Mouse (Mus musculus) layer of hippocampus, adult 18-20 months (tissue): ENCODE data around the gene H2-DMb2. TPM values are rescaled to one million over a fixed set of nuclear protein-coding genes. Genes with fewer than 3 reads are reported as not detected.

Experiments
- DNase-seq, 2 experiments: peaks; one replicate each; pipeline ENCODE4 v3.0.0; 2022; ENCODE audit warnings: low spot score in 2 of 2
- long read RNA-seq: library from polyadenylated mRNA; stranded (forward); transcript quantifications from one replicate; pipeline ENCODE4 v2.0.0, GENCODE M21; 2021
- total RNA-seq, 2 experiments: library from RNA; stranded (reverse); gene quantifications; 2 replicates each; pipeline ENCODE4 v1.2.3; 2021

Gene H2-DMb2
- total RNA-seq: 1 to 10 TPM; 1.3 to 1.6 TPM
- long read RNA-seq: 0 reads

GRCm38 (mm10) chr17:34143033-34143432, at the start of gene H2-DMb2:
Gene H2-DMb2, plus strand, starts transcription at chr17:34143307.
- no peak for DNase-seq

DNA sequence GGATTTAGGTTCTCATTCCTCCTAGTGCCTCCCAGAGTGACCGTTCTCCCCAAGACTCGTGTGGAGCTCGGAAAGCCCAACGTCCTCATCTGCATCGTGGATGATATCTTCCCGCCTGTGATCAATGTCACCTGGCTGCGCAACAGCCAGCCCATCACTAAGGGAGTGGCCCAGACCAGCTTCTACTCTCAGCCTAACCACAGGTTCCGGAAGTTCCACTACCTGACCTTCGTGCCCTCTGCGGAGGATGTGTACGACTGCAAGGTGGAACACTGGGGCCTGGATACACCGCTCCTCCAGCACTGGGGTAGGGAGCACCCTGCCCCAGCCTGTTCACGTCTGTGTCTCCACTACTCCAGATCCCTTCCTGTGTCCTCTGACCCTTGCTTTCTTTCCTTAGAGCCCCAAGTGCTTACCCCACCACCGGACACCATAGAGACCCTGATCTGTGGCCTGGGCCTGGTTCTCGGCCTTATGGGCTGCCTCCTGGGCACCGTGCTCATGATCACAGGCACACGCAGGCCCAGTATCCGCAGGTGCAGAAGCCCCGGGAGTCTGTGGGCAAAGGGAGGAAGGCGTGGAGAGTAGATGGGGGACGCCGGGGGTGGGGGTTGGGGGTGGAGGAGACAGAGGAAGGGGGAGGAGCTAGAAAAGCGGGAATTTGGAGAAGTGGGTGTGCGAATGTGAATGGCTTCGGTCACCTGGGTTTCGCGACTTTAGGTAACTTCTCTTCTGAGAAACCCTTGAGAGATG, 48.6 kb upstream of the H2-DMb2 start:
- DNase-seq: no peak

GRCm38 (mm10) chr17:34096497-34097010, 46.6 kb upstream of the H2-DMb2 start:
- no peak for DNase-seq

GRCm38 (mm10) chr17:34097272-34097671, 45.8 kb upstream of the H2-DMb2 start:
- DNase-seq: no peak

DNA sequence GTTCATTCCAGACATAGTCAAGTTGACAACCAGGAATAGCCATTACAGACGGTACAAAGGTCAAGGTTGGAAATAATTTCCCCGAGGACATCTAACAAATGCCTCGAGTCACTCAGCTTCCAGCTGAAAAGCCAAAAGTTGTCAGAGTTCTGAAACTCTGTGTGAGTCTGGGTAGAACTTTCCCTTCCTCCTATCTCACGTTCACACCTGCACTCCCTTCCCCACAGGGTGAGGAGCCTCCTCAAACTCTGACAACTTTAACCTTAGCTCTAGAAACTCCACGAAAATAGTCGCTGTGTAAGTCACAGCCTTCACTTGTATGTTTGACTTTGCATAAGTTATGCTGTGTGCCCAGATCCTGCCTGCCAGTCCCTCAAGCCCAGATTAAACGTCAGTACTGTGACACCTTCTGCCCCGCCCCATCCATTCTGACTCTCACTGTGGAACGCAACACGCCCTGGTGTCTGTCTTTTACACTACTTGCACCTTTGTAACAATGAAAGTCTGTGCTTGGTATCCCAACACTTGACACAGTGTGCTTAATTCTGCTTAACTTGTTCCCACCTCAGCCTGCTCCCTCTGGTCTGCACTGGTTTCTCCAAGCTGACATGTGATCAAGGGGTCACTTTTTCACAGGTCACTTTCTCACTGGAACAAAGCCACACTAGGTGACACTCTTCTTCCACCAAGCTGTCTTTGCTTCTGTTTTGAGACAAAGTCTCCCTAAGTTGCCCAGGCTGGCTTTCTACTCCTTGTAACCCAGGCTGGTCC, 44.2 kb upstream of the H2-DMb2 start:
- DNase-seq: no peak

GRCm38 (mm10) chr17:34099531-34099930, 43.6 kb upstream of the H2-DMb2 start:
- DNase-seq: no peak

GRCm38 (mm10) chr17:34101185-34101584, 41.9 kb upstream of the H2-DMb2 start:
- no peak for DNase-seq

GRCm38 (mm10) chr17:34101604-34102032, 41.5 kb upstream of the H2-DMb2 start:
- peak; percentile 77 to 95 for DNase-seq

GRCm38 (mm10) chr17:34102831-34103230, 40.3 kb upstream of the H2-DMb2 start:
- no peak for DNase-seq

- DNase-seq: no peak
Observed at GRCm38 (mm10) chr17:34104804-34105203, 38.3 kb upstream of the H2-DMb2 start.

DNA sequence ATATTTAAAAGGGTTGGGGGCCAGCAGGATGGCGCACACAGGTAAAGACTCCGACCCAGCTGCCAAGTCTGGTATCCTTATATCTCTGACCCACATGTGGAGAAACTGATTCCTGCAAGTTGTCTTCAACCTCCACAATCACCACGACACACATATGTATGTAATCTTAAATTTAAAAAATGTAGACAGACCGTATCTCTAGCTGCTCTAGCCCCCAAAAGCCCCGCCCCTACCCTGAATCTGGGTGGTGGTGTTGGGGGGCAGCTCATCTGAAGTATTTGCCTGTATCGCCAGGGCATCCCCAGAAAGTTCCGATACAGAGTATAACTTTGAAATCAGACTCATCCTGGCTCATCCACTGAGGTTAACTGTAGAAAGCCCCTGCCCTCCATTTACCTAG, 36.6 kb upstream of the H2-DMb2 start:
- DNase-seq: no peak

DNA sequence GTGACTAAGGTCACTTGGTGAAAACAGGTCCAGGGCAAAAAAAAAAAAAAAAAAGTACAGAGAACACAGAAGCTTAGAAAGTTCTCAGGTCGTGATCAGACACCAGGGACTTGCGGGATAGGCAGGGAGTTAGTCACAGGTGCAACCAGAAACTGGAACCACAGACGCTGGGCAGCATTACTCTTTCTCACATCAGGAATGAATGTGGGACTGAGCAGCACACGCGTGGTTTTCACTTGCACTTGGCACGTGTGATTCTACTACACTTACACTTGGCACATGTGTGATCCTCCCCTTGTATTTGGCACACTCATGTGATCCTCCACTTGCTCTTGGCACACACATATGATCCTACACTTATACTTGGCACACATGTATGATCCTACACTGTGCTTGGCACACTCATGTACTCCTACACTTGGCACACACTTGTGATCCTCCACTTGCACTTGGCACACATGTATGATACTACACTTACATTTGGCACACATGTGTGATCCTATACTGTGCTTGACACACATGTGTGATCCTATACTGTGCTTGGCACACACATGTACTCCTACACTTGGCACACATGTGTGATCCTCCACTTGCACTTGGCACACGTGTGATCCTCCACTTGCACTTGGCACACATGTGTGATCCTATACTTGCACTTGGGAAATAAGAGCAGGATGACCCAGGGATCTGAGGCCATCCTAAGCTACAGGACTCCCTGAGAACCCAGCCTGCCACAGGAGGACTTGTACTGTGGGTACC, 35.8 kb upstream of the H2-DMb2 start:
- no peak for DNase-seq

GRCm38 (mm10) chr17:34108460-34108859, 34.6 kb upstream of the H2-DMb2 start:
- no peak for DNase-seq

- no peak for DNase-seq
Observed at GRCm38 (mm10) chr17:34109038-34109805, 33.9 kb upstream of the H2-DMb2 start.

GRCm38 (mm10) chr17:34109806-34110195, 33.3 kb upstream of the H2-DMb2 start:
- DNase-seq: no peak

GRCm38 (mm10) chr17:34110309-34110708, 32.8 kb upstream of the H2-DMb2 start:
- no peak for DNase-seq

- DNase-seq: no peak
Observed at GRCm38 (mm10) chr17:34114114-34114513, 29.0 kb upstream of the H2-DMb2 start.

GRCm38 (mm10) chr17:34116736-34117370, 26.3 kb upstream of the H2-DMb2 start:
- DNase-seq: no peak

DNA sequence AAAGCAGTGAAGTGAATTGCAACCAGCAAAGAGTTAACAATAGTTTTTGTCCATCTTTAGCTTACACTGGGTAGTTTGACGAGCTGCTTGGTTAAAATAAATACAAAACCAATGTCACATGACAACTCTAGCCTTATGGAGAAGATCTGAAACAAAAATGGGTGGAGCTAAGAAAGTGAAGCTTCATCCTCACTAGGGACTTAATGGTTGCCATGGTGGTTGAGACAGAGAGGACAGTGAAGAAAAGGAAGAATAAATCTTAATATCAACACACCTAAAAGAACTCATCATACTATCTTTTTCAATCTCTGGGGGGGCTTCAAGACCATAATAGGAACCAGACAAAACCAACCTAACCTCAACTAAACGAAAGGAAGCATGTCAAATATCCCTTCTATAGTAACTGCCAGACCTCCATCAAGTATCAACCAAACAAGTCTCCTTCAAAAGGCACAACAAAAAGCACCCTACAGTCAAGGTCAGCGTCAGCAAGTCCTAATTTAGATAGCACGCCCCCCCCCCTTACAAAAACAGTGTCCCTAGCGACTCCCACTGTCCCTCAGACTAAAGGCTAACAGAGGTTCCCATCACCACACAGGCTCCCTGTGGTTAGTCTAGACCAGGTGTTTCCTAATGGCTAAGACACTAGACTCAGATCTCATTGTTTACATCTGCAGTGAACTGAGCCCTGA, 25.5 kb upstream of the H2-DMb2 start:
- no peak for DNase-seq
